Mouse (Mus musculus) embryonic facial prominence, embryonic 14.5 days (tissue): ENCODE data around the gene Prrx2. TPM values are rescaled to one million over a fixed set of nuclear protein-coding genes. Genes with fewer than 3 reads are reported as not detected.

Source experiments
- ATAC-seq: fragments of 200-750 bp; cut with Nextera tagmentation; 2 replicates; pipeline ENCODE4 v1.8.0; 2017; ENCODE audit warnings: low read depth, moderate number of reproducible peaks, moderate TSS enrichment
- DNase-seq: peaks from one replicate; pipeline ENCODE4 v3.0.0-alpha.2; 2015; ENCODE audit warnings: low spot score
- H3K27ac ChIP-seq: fragments of 300-500 bp; sonication (generic); replicated peaks from 2 replicates; pipeline ENCODE4 v1.5.1; 2014; ENCODE audit warnings: low read depth, mild to moderate bottlenecking, low read length, moderate library complexity
- H3K27me3 ChIP-seq: fragments of 300-500 bp; sonication (generic); replicated peaks from 2 replicates; pipeline ENCODE4 v1.6.1; 2014; ENCODE audit warnings: low read length; ENCODE audit not compliant: control insufficient read depth, insufficient read depth
- H3K36me3 ChIP-seq: fragments of 300-500 bp; sonication (generic); 2 replicates; pipeline ENCODE4 v1.6.1; 2014; ENCODE audit warnings: low read length, mixed read lengths; ENCODE audit not compliant: control insufficient read depth, insufficient read depth
- H3K4me1 ChIP-seq: fragments of 300-500 bp; sonication (generic); 2 replicates; pipeline ENCODE4 v1.6.1; 2014; ENCODE audit warnings: antibody characterized with exemption, low read length; ENCODE audit not compliant: control insufficient read depth, insufficient read depth
- H3K4me2 ChIP-seq: fragments of 300-500 bp; sonication (generic); 2 replicates; pipeline ENCODE4 v1.6.1; 2014; ENCODE audit warnings: low read depth, mild to moderate bottlenecking, low read length, moderate library complexity, mixed read lengths
- H3K4me3 ChIP-seq: fragments of 300-500 bp; sonication (generic); 2 replicates; pipeline ENCODE4 v1.5.1; 2014; ENCODE audit warnings: low read depth, mild to moderate bottlenecking, low read length
- H3K9ac ChIP-seq: fragments of 300-500 bp; sonication (generic); 2 replicates; pipeline ENCODE4 v1.6.1; 2014; ENCODE audit warnings: low read depth, mild to moderate bottlenecking, low read length, moderate library complexity, mixed read lengths
- H3K9me3 ChIP-seq: fragments of 300-500 bp; sonication (generic); 2 replicates; pipeline ENCODE4 v1.6.1; 2016; ENCODE audit warnings: low read length; ENCODE audit not compliant: control insufficient read depth
- WGBS: fragments of 180-500 bp; shearing (Covaris S2); extraction: QIAGEN DNeasy Blood & Tissue Kit; methylation state at CpG from one replicate; pipeline ENCODE4 v1.1.7; 2014; 5-methylcytosine and 5-hydroxymethylcytosine counted together
- polyA plus RNA-seq: library from polyadenylated mRNA; unstranded; fragments of >200 nt; fragmentation: Nextera tagmentation; extraction: Ambion mirVana; gene quantifications from 2 replicates; pipeline ENCODE4 v1.2.1, GENCODE M21; 2014

Gene Prrx2
- polyA plus RNA-seq = 63.8 and 68.0 TPM in 2 replicates

DNA sequence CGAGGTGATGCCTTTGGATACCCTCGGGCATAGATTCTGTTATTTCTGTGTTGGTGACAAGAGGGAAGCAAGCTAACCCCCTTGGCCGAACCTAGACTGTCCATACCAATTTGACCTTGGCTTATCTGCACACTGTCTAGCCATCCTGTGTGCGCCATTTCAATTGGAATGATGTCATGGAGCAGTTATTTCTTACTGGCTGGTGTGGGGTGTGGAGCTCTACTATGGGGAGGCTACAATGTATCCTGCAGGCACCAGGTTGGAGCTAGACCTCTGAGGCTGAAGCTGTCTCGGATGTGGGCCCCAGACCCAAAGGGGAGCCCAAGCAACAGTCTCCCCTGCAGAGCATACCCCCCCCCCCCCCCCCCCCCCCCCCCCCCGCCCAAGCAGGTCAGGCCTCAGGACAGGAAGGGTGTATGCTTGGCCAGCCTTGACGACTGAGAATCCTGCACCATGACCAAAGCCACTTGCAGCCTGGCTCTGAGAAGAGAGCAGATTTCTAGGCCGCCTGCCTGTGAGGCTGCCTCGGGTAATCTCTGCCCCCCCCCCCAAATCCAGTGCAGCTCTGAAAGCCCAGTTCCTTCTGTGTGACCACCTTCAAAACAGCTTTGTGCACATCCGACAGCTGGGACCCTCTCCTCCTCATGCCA, at the start of gene Prrx2:
Gene Prrx2 (plus strand): TSS at position 600 of the 650 bp plus-strand sequence.
- no peaks in the 10 kb centered on the region for H3K36me3 ChIP-seq
- H3K27ac ChIP-seq = peak within 1 kb of the TSS; percentile 94
- no peaks in the 10 kb centered on the region for H3K27me3 ChIP-seq
- ATAC-seq = no peak
- H3K9ac ChIP-seq = no peak within 1 kb of the TSS
- peak within 1 kb of the TSS; percentile 23; the same call in 1 of the 2 replicates for H3K4me2 ChIP-seq
- no peaks in the 10 kb centered on the region for H3K9me3 ChIP-seq
- no peak within 1 kb of the TSS for H3K4me3 ChIP-seq
- 42% methylated on average over 6 of the region's 10 CpGs for WGBS
- DNase-seq = no peak
- H3K4me1 ChIP-seq = peaks cover 42% of the 10 kb centered on the region

DNA sequence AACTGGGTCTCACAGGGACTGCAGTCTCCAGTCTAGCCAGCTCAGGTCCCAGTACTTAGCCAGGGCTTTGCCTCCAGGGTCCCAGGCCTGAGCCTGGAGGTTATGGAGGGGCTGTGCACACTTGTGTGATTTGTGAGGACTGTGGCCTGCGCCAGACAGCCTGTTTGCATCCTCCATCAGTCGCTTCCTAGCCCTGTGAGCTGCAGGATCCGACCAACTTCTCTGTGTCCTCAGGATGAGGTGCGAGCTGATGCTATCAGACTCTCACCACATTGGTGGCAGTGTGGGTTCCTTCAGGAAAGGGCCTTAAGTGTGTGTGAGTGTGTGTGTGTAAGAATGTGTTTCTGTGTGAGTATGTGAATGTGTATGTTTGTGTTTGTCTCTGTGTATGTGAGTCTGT, 47.3 kb upstream of the Prrx2 start:
- WGBS = 65% methylated on average over 4 of the region's 4 CpGs
- no peaks in the 10 kb centered on the region for H3K27me3 ChIP-seq
- no peaks in the 10 kb centered on the region for H3K36me3 ChIP-seq
- no peak overlapping the region for H3K9ac ChIP-seq
- H3K4me3 ChIP-seq = no peak overlapping the region
- DNase-seq (no peak), ATAC-seq (no peak)
- no peaks in the 10 kb centered on the region for H3K9me3 ChIP-seq
- no peak overlapping the region for H3K4me2 ChIP-seq
- no peak overlapping the region for H3K27ac ChIP-seq
- H3K4me1 ChIP-seq = peaks cover 23% of the 10 kb centered on the region

DNA sequence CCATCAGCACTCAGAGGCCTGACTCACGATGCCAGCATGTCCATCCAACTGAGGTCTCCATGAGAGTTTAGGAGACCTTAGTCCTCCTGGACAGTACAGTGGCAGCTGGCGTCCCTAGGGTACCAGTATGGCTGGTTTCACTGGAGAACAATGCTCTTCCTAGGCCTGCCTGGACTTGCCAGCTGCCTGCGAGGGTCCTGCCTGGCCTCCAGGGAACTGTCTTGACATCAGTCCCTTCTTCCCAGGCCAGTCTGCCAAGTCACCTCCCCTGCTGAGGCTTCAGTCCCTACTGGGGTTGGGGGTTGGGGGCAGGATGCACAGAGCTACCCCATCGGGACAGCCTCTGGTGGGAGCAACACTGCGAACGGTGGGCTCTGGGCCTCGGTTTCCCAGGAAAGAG, 42.7 kb upstream of the Prrx2 start:
- Histone ChIP-seq H3K27ac (no peak overlapping the region), H3K9ac (no peak overlapping the region), H3K4me1 (peaks cover 18% of the 10 kb centered on the region), H3K4me3 (no peak overlapping the region), H3K27me3 (no peaks in the 10 kb centered on the region), H3K9me3 (no peaks in the 10 kb centered on the region), H3K4me2 (no peak overlapping the region), H3K36me3 (no peaks in the 10 kb centered on the region)
- 77% methylated on average over 7 of the region's 7 CpGs for WGBS
- no peak for ATAC-seq
- DNase-seq = no peak

DNA sequence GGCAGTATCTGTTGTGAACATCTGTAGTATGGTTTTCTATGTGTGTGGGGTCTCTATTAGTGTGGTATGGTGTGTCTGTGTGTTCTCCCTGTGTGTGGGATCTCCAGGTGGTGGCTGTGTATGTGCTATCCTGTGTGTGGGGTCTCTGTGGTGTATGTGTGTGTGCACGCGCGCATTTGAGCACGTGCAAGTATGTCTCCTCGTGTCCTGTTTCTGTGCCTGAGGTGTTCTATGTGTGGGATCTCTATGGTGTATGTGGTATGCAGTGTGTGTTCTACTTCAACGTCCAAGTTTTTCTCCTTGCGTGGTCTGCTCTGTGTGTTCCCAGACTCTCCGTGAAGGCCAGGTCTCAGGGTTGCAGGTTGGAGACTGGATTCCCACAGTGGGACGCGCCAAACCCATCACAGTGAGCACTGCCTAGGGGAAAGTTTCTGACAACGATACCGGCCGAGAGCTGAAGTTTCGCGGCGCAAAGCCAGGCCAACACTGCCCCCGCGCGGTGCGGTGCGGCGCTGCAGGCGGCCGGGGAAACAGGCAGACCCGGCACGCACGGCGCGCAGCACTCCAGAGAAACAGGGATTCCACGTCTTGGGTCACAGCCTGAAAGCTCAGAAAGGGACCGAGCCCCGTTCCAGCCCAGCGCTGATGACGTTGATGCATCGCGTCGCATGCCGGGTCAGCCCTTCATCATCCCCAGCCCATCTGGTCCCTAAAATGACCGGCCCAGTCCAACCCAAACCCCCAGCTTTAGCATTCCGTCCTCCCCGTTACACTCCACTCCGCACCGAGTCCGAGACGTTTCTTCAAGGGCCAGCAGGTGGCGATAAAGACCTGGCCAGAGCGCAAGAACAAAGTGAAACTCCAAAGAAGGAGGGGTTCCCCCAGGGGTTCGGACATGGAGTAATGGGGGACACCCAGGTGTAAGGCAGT, 40.3 kb upstream of the Prrx2 start:
- DNase-seq (peak; percentile 92), ATAC-seq (peak; percentile 81)
- peaks cover 15% of the 10 kb centered on the region for H3K4me1 ChIP-seq
- H3K36me3 ChIP-seq = no peaks in the 10 kb centered on the region
- H3K9me3 ChIP-seq = no peaks in the 10 kb centered on the region
- no peaks in the 10 kb centered on the region for H3K27me3 ChIP-seq
- peak overlapping the region; percentile 58 for H3K9ac ChIP-seq
- H3K4me2 ChIP-seq = peak overlapping the region; percentile 57
- peak overlapping the region; percentile 58 for H3K27ac ChIP-seq
- WGBS = 4% methylated on average over 44 of the region's 48 CpGs
- H3K4me3 ChIP-seq = peak overlapping the region; percentile 36

DNA sequence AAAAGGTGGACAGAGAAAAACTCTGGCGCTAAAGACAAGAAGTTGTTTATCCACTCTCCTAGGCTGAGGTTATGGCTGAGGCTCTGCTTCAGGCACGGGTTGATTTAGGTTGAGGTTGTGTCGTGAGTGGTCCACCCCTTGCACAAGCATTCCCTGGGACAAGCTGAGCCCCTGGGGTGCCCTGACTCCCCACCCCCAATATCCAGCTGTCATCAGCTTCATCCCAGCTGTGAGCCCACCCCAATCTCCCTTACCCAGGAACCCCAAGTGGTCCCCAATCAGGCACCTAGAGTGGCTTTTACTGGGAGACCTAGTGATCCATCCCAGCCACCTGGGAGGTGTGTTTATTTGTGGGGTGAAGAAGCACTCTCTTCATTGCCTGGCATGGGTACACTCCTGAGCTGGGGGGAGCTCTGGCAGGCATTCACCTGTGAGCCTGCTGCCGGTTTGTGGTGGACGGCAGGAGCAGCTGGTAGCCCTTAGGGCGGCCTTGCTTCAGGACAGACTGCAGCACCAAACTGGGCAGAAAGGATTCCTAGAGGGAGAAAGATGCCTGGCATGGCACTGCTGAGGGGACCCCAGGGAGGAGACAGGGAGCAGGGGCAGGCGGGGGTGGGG, 39.4 kb upstream of the Prrx2 start:
- ATAC-seq (no peak), DNase-seq (no peak)
- Histone ChIP-seq H3K27ac (no peak overlapping the region), H3K4me2 (peak overlapping the region; percentile 57), H3K4me3 (peak overlapping the region; percentile 36; the same call in 1 of the 2 replicates), H3K4me1 (peaks cover 15% of the 10 kb centered on the region), H3K36me3 (no peaks in the 10 kb centered on the region), H3K27me3 (no peaks in the 10 kb centered on the region), H3K9ac (no peak overlapping the region; the same call in 1 of the 2 replicates), H3K9me3 (no peaks in the 10 kb centered on the region)
- 65% methylated on average over 7 of the region's 7 CpGs for WGBS

DNA sequence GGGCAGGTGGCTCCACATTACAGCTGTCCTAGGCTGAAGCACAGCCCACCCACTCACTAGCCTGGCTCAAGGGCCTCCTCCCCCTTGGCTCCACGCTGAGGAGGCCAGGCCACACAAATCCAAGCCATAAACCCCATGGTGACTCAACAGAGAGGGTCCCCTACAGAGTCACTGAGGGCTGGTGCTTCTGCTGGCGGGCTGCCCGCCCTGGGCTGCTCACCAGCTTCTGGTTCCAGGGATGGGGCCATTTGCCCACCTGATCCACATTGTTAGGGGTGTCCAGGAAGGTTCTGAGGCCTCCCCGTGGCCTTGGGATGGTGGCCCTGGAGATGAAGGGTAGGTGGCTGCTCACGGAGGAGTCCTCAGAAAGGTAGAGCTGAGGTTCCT, 38.9 kb upstream of the Prrx2 start:
- Histone ChIP-seq H3K9ac (peak overlapping the region; percentile 27), H3K9me3 (no peaks in the 10 kb centered on the region), H3K36me3 (no peaks in the 10 kb centered on the region), H3K27me3 (peaks cover under 1% of the 10 kb centered on the region; the same call in 1 of the 2 replicates), H3K4me1 (peaks cover 15% of the 10 kb centered on the region), H3K4me2 (peak overlapping the region; percentile 39), H3K27ac (no peak overlapping the region; the same call in 1 of the 2 replicates), H3K4me3 (no peak overlapping the region)
- no peak for DNase-seq
- WGBS = 59% methylated on average over 5 of the region's 5 CpGs
- no peak for ATAC-seq

DNA sequence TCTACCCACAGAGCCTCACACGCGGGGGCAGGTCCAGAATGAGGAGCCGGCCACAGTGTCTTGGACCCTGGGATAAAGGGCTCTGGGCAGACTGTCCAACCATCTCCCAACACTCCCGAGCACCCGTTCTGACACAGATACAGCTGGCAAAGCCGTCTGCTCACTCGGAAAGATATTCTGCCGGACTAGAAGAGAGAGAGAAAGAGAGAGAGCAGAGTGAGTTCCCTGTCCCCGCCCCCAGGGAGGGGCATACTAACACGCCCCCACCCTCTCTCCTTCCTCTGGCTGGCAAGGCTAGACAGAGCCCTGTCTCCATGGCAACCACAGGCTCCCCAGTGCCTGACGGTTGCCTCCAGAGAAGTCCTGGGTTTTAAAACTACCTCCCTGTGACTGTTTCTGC, 38.4 kb upstream of the Prrx2 start:
- Histone ChIP-seq H3K9me3 (no peaks in the 10 kb centered on the region), H3K27me3 (peaks cover 5% of the 10 kb centered on the region; the same call in 1 of the 2 replicates), H3K4me2 (peak overlapping the region; percentile 39), H3K4me3 (peak overlapping the region; percentile 16), H3K27ac (peak overlapping the region; percentile 59), H3K4me1 (peaks cover 16% of the 10 kb centered on the region), H3K9ac (peak overlapping the region; percentile 27), H3K36me3 (no peaks in the 10 kb centered on the region)
- DNase-seq (peak; percentile 98), ATAC-seq (peak; percentile 66)
- 9% methylated on average over 9 of the region's 11 CpGs for WGBS

DNA sequence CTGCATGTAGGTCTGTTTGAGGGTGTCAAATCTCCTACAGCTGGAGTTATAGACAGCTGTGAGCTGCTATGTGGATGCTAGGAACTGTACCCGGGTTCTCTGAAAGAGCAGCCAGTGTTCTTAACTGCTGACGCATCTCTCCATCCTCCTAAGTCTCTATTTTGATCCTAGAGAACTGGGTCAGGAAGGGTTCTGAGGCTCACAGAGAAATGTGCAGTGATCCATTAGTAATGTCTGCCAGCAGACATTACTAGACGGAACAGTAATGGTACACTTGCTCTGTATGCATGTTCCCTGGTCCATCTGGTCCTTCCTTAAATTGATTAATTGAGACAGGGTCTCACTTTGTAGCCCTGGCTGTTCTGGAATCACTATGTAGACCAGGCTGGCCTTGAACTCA, 35.3 kb upstream of the Prrx2 start:
- H3K9ac ChIP-seq = no peak overlapping the region
- peaks cover 17% of the 10 kb centered on the region for H3K4me1 ChIP-seq
- no peak overlapping the region for H3K4me3 ChIP-seq
- ATAC-seq (no peak), DNase-seq (no peak)
- H3K27ac ChIP-seq = no peak overlapping the region
- WGBS = 71% methylated on average over 3 of the region's 3 CpGs
- peaks cover 14% of the 10 kb centered on the region for H3K27me3 ChIP-seq
- no peaks in the 10 kb centered on the region for H3K36me3 ChIP-seq
- no peaks in the 10 kb centered on the region for H3K9me3 ChIP-seq
- no peak overlapping the region for H3K4me2 ChIP-seq
